Mouse (Mus musculus) fat pad, adult 2 months (tissue): ENCODE measurements around the gene Phkg2.
"Not testable (repeated sequence)": the region's sequence is repeated elsewhere in the genome, so short reads cannot be mapped to it uniquely, and the experiment has no call there.

Experiments
- DNase-seq: peaks from one replicate; pipeline ENCODE4 v3.0.0-alpha.2; 2011; ENCODE audit warnings: low read depth, low spot score; ENCODE audit errors: extremely low read depth

Gene Phkg2

DNA sequence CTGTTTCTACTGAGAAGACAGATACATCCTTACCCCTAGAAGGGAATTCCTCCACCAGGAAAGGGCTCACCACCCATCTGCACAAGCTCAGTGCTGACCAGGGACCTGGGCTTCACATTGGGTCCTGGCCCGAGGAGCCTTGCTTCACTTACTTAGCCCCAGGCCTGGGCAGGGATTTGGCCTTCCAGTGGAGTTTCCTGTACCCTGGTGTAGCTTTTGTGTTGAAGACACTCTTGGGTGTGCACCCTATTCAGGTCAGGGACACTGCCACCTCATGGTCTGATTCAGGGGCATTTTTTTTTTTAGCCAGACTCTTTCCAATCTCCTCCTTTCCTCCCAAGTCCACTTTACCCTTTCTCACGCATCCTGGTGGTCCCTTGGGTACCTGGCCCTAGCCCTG lies 29.8 kb downstream of the Phkg2 start:
- DNase-seq, result no peak

DNA sequence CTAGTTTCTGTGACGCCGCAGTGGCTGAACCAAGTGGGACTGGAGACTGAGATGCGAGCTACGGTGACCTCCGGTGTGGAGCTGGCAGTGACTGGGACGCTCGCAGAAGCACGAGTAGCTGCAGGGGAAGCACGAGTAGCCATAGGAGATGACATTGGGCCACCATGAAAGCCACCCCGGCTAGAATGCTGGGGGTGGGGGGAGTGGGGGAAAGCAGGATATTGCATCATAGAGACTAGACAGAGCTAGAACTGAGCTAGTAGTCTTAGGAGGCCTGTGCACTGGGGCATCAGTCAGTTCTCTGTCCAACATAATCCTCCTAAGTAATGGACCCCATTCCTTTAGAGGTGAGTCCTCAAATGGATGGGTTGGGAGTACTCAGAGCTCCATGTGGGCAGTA lies 31.1 kb downstream of the Phkg2 start:
- no peak for DNase-seq

DNA sequence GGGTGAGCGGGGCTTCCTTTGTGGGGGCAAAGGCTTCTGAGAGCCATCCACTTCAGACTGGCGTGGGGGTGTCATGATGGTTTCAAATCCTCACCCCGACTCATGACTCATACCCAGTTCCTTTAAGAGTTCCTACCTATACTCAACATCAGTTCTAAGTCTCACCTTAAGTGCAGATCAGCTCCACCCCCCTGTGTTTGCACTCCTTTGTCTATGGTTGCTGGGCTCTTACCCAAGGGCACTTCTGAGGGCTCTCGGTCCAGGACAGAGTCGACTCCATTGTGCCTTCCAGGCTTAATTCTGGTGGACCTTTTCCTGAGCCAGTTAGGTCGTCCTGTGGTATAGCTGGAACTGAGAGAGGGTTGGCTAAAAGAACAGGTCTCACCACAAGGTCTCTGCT lies 34.0 kb downstream of the Phkg2 start:
- DNase-seq, result no peak

DNA sequence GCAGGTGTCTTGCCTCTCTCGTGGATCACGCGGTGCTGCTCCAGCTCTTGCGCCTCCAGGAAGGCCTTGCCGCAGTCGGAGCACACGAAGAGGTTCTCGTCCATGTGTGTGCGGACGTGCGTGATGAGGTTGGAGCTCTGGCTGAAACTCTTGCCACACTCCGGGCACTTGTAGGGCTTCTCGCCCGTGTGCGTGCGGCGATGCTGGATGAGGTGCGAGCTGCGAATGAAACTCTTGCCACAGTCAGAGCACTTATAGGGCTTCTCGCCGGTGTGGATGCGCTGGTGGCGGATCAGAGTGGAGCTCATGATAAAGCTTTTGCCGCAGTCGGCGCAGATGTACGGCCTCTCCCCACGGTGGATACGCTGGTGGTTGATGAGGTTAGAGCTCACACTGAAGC lies 37.9 kb downstream of the Phkg2 start:
- no peak for DNase-seq

DNA sequence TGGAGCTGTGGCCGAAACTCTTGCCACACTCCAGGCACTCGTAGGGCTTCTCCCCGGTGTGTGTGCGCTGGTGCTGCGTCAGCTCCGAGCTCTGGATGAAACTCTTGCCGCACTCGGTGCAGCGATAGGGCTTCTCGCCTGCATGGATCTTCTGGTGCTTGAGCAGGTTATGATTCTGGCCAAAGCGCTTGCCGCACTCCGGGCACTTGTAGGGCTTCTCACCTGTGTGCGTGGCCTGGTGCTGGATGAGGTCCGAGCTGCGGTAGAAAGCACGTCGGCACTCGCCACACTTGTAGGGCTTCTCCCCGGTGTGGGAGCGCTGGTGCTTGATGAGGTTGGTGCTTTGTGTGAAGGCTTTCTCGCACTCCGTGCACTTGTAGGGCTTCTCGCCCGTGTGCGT lies 38.4 kb downstream of the Phkg2 start:
- DNase-seq, result no peak

DNA sequence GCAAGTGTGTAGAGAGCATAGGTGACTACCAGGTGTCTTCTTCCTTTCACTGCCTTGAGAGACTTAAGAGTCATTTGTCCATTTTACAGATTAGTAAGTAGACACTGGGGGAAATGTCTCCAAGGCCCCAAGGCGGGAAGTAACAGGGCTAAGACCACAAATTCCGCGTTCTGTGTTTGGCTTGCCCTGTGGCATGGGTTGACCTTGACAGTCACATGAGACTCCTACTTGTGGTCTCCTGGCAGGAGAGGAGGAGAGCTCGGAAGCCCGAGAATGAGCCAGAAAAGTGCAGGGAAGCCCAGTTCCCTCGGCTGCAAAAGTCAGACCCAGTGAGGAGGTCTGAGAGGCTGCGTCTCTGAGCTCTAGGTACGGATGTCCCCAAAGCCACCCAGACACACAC lies 40.4 kb downstream of the Phkg2 start:
- no peak for DNase-seq

DNA sequence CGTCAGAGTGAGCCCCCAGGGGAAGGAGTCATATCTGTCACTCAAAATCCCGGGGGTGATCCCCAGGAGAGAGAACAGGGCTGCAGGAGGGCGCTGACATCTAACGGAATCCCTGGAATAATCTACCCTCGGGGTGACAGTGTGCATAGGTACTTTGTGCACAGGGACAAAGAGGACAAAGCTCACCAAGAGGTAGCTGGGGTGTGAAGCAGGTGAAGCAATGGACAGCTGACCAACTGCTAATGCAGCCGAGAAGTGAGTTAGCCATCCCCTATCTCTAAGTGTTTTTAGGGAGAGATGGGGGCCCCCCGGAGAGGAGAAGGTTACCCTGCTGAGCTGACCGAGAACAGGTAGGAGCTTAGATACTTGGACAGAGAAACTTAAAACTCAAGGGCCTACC lies 41.0 kb downstream of the Phkg2 start:
- DNase-seq, result no peak

DNA sequence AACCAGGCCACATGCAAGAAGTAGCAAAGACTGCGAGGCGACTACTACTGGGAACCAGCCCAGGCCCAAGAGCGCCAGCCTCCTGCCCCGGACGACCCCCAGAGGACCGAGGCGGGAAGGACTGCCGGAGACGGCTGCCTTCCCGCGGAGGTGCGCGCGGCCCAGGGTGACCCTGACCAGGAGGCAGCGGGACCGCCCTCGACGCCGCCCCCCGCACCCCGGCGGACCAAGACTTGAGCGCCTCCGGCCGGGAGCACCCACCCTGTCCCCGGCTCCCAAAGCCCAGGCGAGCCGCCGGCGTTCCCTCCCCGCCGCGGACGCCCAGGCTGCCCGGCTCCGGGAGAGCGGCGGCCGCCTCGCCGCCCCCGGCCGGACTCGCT lies 41.4 kb downstream of the Phkg2 start:
- DNase-seq, result no peak

DNA sequence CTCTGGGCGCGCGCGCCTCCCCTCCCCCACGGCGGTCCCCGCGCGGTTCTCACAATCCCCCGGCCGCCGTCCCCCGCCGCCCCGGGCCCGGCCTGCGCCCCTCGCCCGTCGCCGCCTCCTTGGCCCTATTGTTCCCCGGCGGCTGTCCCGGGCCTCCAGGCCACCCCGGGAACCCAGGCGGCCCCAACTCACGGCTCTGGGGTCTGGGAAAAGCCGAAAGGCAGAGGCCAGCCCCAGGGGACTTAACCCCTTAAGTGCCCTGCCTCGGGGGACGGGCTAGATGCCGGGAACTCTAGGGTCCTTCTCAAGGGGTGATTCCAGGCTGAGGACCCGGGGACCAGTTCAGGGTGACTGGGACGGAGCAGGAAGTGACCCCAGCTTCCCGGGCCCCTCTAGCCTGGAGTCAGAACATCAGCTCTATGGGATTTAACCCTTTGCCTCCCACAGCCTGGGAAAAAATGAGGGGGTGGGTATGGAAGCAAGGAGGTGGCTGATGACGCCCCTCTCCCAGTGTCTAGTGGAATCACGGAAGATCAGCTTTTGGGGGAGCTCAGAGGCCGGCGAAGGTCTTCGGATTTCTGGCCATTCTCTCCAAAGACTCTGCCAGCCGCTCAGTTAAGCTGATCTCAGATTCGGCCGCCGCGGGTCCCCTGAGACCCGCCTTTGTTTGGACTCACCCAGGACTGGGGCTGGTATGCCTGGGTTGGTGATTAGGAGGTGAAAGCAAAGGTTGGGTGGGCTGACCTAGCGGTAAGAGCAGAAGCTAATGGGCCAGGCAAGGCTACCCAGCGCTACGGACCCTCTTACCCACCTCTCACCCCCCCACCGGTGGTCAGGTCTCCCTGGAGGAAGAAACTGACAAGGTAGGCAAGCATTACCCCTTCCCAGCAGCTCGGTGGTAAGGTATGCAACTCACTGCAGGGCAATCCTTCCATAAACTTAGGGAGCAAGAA lies 42.0 kb downstream of the Phkg2 start, which contains the start of gene Zfp629:
Gene Zfp629 (minus strand): TSS at position 907 of the 953 bp plus-strand sequence.
- DNase-seq, result no peak

DNA sequence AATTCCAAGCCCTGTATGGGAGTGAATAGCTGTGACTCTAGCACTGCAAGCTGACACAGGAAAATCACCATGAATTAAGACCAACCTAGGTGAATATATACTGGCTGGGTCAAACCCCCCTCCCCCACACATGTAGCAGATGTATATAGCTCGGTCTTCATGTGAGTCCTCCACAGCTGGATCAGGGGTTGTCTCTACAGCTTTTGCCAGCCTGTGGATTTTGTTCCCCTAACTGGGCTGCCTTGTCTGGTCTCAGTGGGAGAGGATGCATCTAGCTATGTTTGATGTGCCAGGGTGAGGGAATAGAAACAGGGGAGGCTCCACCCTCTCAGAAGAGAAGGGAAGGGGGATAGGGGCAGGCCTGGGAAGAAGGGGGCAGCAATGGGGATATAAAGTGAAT lies 43.2 kb downstream of the Phkg2 start:
- no peak for DNase-seq

DNA sequence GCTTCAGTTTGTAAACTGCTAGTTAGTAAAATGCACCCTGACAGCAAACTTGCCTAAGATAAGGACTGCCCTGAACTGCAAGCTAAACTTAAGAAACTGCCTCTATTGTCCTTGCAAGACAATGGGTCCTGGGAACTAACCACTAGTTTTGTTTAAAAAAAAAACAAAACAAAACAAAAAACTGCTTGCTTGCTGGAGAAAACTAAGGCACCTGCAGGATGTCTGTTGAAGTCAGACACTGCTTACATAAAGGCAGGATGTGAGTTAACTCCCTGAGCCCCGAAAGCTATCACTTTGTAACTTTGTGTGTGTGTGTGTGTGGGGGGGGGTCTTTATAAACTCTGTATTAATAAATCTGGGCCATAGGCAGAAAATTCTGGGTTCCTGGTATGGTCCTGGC lies 43.7 kb downstream of the Phkg2 start:
- no peak for DNase-seq

DNA sequence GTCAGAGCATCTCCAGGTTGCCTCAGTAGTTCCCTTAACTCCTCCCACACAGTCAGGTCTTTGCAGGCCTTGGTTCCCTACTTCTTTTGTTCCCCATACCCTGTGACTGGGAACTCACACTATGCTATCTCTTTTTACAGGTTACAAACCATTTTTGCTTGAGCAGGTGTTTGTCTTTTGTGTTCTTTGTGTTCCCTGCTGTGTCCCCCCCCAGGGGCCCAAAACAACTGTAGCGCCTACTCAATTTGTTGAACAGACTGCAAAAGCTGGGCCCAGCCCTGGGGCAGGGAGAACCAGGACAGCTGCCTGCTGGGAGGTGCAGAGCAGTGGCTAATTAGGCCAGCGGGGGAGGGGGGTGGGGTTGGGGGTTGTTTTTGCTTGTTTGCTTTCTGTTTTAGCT lies 44.8 kb downstream of the Phkg2 start:
- no peak for DNase-seq

DNA sequence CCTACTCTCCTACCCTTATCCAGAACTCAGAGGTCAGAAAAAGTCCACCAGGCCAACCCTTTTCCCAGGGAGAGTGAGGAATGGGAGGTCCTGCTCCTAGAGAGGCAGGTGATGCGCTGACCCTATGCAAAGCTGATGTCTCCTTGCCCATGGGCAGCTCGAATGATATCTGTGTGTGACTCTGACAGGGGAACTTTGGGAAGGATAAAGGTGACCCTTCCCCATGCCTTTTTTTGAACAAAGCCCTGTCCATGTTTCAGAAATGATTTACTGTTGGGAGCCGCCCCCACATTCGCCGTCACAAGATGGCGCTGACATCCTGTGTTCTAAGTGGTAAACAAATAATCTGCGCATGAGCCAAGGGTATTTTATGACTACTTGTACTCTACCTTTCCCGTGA lies 45.3 kb downstream of the Phkg2 start:
- not testable (repeated sequence) for DNase-seq

DNA sequence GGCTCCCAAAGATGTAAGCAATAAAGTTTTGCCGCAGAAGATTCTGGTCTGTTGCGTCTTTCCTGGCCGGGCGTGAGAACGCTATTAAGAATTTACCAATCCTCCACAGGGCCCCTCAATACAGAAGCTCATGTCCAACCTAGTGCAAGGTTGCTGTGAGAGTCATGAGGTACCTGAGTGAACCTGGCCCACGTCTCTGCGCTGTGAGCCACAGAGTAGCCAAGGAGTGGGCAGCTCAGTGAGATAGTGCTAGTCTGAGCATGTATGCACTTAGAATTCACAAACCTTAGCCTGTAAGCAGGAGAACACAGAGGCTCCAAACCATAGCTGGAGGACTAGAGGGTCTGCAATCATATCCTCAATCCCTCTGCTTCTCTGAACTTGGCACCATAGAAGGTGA lies 52.9 kb downstream of the Phkg2 start:
- DNase-seq, result no peak

DNA sequence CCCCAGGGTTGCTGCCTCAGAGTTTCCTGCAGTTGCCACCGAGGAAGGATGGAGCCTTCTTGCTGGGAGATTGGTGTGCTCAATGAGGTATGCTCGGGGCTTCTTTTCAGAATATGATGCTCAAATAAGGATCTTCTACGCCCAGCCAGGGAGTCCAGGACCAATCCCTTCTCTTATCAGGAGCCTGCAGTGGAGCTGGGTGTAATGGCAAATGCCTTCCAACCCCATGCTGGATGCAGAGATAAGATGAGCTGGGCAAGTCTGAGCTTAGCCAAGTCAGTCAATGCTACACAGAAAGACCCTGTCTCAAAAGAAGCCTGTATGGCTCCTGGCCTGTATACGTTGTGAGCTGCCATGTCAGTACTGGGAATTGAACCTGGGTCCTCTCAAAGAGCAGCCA lies 53.3 kb downstream of the Phkg2 start:
- no peak for DNase-seq

DNA sequence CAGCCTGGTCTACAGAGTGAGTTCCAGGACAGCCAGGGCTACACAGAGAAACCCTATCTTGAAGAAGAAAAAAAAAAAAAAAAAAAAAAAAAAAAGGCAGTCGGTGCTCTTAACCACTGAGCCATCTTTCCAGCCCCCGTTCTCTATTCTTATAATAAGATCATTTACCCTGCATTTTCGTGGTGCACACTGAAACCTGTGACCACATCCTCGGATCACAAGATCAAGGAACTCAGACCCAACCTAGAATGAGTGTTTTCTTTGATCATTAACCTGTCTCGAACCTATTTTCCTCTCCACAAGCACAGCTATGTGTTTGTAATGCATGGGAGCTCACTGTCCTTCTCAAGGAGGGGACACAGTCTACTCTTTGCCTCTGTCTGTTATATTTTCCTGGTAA lies 55.5 kb downstream of the Phkg2 start:
- DNase-seq, result no peak

DNA sequence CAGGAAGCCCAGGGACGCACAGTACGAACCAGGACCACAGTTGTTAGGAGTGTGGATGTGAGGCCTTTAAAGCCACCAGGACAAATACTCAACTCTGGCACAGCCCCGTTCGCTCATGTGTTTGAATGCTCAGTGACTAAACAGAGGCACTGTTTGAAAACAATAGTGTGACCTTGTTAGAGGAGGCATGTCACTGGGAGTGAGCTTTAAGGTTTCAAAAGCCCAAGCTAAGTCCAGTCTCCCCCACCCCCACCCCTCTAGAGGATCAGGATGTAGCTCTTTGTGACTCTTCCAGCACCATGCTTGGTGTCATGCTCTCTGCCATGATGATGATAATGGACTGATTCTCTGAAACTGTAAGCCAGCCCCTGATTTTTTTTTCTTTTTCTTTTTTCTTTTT lies 58.3 kb downstream of the Phkg2 start:
- no peak for DNase-seq
